Mouse (Mus musculus) activated CD4-positive, CD25-positive, alpha-beta regulatory T cell, adult 4 months (primary cell): ENCODE measurements around the gene Apol8. TPM values are rescaled to one million over a fixed set of nuclear protein-coding genes. Genes with fewer than 3 reads are reported as not detected.
"Not testable (repeated sequence)": the region's sequence is repeated elsewhere in the genome, so short reads cannot be mapped to it uniquely, and the experiment has no call there.

Experiments used
- ATAC-seq: one replicate; pipeline ENCODE4 v1.8.0; 2017
- polyA plus RNA-seq, 2 experiments: library from polyadenylated mRNA; unstranded; fragments of 100-300 nt; shearing (Covaris generic); gene quantifications; one replicate each; pipeline ENCODE4 v1.2.1; 2017

The Apol8 gene
- polyA plus RNA-seq, 2 experiments from 2014 or later: not detected

- no peak for ATAC-seq
These were observed 8.4 kb downstream of the Apol8 start for GRCm38 (mm10) chr15:77748414-77748813.

- ATAC-seq: no peak
These were observed 10.5 kb downstream of the Apol8 start for GRCm38 (mm10) chr15:77746326-77746725.

- ATAC-seq: no peak
These were observed 11.7 kb downstream of the Apol8 start for GRCm38 (mm10) chr15:77745081-77745480.

GRCm38 (mm10) chr15:77744632-77745031 is 12.2 kb downstream of the Apol8 start:
- ATAC-seq: no peak

GRCm38 (mm10) chr15:77741556-77741955 is 15.2 kb downstream of the Apol8 start:
- ATAC-seq: not testable (repeated sequence)

GRCm38 (mm10) chr15:77740511-77741297 is 16.1 kb downstream of the Apol8 start:
- no peak for ATAC-seq

- not testable (repeated sequence) for ATAC-seq
These were observed 22.9 kb downstream of the Apol8 start for GRCm38 (mm10) chr15:77733903-77734302.

GRCm38 (mm10) chr15:77733380-77733779 is 23.4 kb downstream of the Apol8 start:
- peak; percentile 99 for ATAC-seq

- ATAC-seq: not testable (repeated sequence)
These were observed 24.0 kb downstream of the Apol8 start for GRCm38 (mm10) chr15:77732851-77733250.

- ATAC-seq: no peak
These were observed 25.2 kb downstream of the Apol8 start for GRCm38 (mm10) chr15:77731605-77732004.

- ATAC-seq: not testable (repeated sequence)
These were observed 28.1 kb downstream of the Apol8 start, which contains the start of gene Apol9b for GRCm38 (mm10) chr15:77728739-77729138. Apol9b (plus strand) TSS chr15:77729039.

- not testable (repeated sequence) for ATAC-seq
These were observed 29.1 kb downstream of the Apol8 start for GRCm38 (mm10) chr15:77727745-77728144.

GRCm38 (mm10) chr15:77727139-77727538 is 29.7 kb downstream of the Apol8 start:
- peak; percentile 49 for ATAC-seq

- not testable (repeated sequence) for ATAC-seq
These were observed 31.3 kb downstream of the Apol8 start for GRCm38 (mm10) chr15:77725393-77726020.

- not testable (repeated sequence) for ATAC-seq
These were observed 32.4 kb downstream of the Apol8 start for GRCm38 (mm10) chr15:77724208-77724911.

- peak; percentile 76 for ATAC-seq
These were observed 35.3 kb downstream of the Apol8 start for GRCm38 (mm10) chr15:77721509-77721908.

- ATAC-seq: not testable (repeated sequence)
These were observed 38.6 kb downstream of the Apol8 start for GRCm38 (mm10) chr15:77718240-77718639.

GRCm38 (mm10) chr15:77708936-77709335 is 47.9 kb downstream of the Apol8 start:
- not testable (repeated sequence) for ATAC-seq

GRCm38 (mm10) chr15:77705306-77705705 is 51.5 kb downstream of the Apol8 start:
- not testable (repeated sequence) for ATAC-seq

- peak; percentile 88 for ATAC-seq
These were observed 58.1 kb downstream of the Apol8 start, which contains the start of gene Apol7e for GRCm38 (mm10) chr15:77698656-77699055. Apol7e (plus strand) TSS chr15:77698857.
